Mouse (Mus musculus) heart, postnatal 25 days (tissue): ENCODE measurements around the gene Tcte3. TPM values are rescaled to one million over a fixed set of nuclear protein-coding genes. Genes with fewer than 3 reads are reported as not detected.
"Not testable (repeated sequence)": the region's sequence is repeated elsewhere in the genome, so short reads cannot be mapped to it uniquely, and the experiment has no call there.

Experiments
- DNase-seq: peaks from one replicate; pipeline ENCODE4 v3.0.0; 2022; ENCODE audit warnings: low spot score
- intact Hi-C: fragments of 180-260 bp; cut with DNase I; formaldehyde crosslinking; loops from one replicate; pipeline ENCODE4 v1.15.1; 2025
- total RNA-seq, 2 experiments: library from RNA; stranded (reverse); gene quantifications; 2 replicates each; pipeline ENCODE4 v1.2.3; 2021

Gene Tcte3
- not detected for total RNA-seq

DNA sequence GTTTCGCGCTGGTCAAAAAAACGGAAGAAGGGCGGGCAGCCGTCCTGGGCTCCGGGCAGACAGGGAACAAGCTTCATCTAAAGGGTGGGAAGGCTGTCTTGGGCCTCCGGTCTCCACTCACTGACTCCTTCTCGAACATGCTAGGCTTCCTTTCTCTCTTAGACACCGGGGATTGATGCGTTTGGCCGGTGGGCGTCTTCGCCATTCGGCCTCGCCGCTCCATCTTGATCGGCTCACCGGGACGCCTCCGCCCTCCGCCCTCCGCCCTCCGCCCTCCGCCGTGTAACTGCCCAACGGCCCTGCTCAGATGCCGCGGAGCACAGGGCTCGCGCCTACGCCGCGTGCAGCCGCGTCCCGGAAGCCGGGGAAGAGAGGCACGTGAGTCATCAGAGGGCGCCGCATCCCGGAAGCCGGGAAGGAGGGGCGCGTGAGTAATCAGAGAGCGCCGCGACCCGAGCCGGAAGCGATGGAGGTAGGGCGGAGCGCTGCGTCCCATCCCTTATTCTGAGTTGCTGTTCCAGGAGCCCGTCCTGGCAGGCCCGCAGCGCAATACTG lies at the start of gene Tcte3, which contains the start of the genes Ermard and Gm3448:
Gene Tcte3, minus strand, starts transcription at position 314 of the 555 bp plus-strand sequence.
Gene Ermard, plus strand, starts transcription at position 34 of the 555 bp plus-strand sequence.
Gene Gm3448, minus strand, starts transcription at position 363 of the 555 bp plus-strand sequence.
- intact Hi-C loops, result not testable (repeated sequence)

DNA sequence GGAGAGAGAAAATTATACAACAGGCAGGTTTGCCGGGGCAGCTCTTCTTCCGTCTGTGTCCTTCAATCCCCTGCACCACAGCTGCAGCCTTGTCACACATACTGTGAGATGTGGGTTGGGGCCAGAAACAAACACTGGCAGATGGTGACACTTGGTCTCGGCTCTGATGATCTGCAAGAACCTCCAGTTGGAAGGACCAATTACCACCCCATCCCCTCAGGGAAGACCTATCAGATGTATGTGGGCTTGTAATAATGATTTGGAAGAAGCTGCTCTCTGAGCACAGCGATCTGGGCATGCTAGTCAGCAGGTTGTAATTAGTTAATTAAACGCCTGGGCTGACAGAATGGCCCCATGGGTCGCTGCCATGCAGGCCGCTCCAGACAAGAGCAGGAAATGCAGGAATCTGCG lies 47.3 kb upstream of the Tcte3 start:
- intact Hi-C loops, result no loop called here
- DNase-seq, result no peak

More for the DNA sequence above, at the start of gene Tcte3, which contains the start of the genes Ermard and Gm3448:
- DNase-seq, result not testable (repeated sequence)

DNA sequence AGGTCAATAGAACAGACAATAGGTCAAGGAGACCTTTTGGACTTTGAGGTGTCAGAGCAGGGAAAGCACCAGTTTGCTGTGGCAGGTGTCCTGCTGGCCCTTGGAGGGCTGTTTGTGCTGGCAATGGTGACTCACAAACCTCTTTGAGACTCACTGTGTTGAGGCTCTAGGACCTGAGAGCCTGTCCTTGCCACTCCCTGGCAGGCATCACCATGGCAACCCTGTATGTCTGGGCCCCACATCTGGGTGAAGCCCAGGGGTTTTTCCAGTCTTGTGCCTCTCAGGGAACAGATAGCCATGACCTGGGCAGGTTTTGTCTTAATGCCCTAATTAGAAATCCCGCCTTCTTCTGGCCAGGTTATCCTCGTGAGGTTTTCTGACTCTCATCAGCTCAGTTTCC lies 46.9 kb upstream of the Tcte3 start:
- intact Hi-C loops, result no loop called here
- DNase-seq, result no peak

DNA sequence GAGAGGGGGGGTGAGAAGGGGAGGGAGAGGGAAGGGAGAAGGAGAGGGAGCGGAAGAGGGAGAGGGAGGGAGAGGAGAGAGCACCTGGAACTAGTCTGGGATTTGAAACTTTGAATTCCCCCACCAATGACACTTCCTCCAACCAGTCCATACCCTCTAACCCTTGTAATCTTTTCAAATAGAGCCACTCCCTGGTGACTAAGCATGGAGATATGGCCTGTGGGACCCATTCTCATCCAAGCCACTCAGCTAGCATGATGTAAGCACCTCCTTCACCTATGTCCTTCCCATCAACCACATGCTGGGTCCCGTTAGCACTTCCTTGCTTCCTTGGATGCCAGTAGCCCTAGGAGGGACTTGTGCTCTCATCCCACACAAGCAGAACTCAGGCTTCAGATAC lies 43.7 kb upstream of the Tcte3 start:
- intact Hi-C loops, result no loop called here
- DNase-seq, result no peak

DNA sequence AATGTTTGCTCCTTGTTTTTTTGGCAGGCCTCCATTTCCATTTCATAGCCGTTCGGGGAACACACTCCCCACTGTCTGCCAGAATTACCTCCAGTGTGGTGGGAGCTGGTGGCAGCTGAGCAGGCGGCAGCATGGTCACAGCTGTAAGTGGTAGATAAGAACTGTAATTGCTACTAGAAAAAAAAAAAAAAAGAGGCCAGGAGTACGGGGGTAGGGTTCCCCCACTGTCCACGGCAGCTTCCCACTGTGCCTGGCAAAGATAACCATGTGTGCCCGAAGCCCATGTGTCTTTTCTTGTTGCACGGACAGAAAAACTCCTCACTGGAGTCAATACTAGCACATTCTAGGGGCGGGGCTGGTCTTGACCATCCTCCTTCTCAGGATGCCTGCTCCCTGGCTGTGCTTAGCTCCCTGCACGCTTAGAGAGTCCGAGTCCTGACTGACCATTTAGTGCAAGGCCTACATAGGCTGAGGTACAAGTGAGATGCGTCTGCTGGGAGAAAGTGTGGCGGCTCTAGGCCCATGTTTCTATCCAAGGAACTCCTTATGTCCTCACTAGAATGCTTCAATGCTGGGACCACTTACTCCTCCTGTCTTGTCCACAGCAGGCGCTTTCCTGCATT lies 43.0 kb upstream of the Tcte3 start:
- intact Hi-C loops, result no loop called here
- no peak for DNase-seq

DNA sequence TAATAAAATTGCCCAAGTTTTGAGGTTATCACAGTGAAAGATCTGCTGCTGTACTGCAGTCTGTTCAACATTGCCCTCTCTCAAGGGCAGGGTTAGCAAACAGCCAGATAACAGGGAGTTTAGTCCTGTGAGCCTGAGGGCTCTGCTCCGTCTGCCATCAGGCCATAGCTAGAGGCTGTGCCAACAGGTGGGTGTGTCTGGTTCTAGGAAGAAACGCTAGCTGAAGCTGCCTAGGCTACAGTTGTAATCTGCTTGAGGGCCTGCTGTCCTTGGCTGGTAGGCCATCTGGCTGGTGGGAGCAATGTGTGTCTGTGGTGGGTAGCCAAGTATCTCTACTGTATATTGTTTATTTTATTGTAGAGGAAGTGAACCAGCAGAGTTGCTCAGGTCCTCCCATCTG lies 36.2 kb upstream of the Tcte3 start:
- intact Hi-C loops, result no loop called here

DNA sequence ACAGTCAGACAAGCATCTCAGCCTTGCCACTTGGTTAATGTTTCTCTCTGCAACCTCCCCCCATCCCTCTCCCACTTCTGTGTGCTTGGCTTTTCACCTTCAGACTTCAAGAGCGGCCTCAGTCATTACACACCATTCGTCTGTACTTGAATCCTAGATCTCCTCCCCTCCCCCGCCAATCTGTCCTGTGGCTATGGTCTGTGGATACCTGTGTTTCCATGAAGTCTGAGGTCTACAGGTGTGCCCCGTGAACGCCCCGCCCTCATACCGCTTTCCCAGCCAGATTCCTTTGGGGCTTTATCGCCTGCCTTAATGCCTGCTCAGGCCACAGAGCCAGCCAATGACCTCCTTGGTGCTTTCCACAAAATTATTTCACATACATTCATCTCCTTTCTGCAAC lies 33.7 kb upstream of the Tcte3 start:
- intact Hi-C loops, result no loop called here

More for the DNA sequence above, 36.2 kb upstream of the Tcte3 start:
- DNase-seq, result no peak

DNA sequence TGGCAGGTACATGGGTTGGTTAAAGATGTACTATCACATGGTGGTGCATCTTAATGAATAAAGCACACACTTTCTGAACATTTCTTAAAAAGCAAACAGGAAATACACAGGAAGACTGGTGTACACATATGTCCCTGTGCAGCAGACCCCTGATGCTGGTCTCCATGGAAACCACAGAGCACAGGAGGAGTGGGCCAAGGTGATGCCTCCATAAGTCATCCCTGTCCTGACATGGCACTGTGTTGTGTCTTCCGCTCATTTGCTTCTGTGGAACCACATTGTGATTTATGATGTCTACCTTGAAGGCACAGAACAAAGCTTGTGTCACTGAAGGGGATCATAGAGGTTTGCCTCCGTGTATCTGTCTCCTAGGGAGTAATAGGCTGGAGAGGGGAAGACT lies 30.9 kb upstream of the Tcte3 start:
- intact Hi-C loops, result loop anchor here (5.0 kb wide), 1 partner anchor 55 kb away; no protein-coding TSS in a partner anchor
- no peak for DNase-seq

More for the DNA sequence above, 33.7 kb upstream of the Tcte3 start:
- no peak for DNase-seq

DNA sequence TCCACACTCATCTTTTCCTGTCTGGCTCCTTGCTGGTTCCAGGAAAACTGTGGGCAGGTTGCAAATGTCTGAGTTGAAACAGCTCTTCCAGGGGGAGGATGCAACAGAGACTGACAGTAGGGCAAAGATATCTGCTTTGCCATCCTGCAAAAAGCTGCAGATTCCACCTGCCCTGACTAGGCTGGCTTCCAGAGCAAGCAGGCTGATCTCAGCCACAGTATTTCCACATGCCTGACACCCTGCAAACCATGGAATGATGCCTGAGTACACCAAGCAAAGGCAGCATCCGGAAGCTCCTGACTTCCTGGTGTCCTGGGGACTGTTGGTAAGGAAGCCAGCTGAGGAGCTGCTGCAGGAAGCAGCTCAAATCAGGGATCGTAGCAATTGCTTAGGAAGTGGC lies 27.8 kb upstream of the Tcte3 start:
- DNase-seq, result no peak
- intact Hi-C loops, result loop anchor here (5.0 kb wide), 2 partner anchors 123 to 218 kb away; no protein-coding TSS in a partner anchor

DNA sequence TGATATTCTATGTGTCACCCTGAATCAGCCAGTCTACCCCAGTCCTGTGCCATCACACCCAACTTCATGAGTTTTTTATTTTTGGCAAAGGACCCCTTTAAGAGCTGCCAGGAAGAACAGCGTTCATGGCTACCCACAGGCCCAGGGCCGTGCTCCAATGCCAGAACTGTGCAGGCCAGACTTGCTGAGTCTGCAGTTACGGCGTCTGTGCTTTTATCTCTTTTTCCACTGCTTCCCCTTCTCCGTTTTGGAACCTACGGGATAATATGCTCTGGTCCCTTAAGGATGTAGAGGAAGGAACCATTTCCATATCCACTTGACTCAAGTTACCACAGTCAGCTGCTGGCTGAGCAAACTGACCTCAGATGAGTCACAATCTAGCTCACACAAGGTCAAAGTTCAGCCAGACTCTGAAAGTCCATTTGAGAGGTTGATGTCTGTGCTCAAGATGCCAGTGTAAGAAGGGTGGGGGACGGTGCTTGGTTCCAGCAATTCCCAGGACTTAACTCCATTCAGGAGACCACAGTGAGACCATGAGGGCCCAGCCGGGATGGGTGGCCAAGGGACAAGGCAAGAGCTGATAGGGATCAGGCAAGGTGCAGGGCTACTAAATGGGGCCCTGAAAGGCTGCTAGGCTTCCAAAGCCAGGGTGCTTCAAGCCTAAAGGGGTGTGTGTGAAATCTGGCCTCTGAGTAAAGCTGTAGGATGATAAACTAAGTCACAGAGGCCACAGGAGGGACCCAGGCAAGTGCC lies 26.9 kb upstream of the Tcte3 start:
- DNase-seq, result no peak
- intact Hi-C loops, result loop anchor here (5.0 kb wide), 2 partner anchors 124 to 219 kb away; no protein-coding TSS in a partner anchor

DNA sequence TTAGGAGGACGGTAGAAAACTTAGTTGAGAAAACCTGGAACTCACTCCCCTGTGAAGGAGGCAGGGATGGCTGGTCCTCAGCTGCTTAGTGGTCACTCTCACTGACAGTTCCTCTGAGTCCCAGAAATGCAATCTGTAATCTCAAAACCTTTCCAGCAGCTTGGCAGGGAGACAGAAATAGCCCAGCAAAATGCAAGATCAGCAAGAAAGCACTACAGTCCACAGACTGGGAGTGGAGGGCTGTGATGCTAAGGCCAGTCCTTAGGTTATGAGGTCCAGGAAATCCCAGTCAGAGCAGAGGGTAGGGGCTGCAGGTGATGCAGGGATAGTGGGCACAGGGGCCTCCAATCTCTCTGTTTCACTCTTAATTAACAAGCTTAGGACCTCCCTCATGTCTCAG lies 25.6 kb upstream of the Tcte3 start:
- no peak for DNase-seq
- intact Hi-C loops, result loop anchor here (5.0 kb wide), 2 partner anchors 125 to 220 kb away; no protein-coding TSS in a partner anchor

DNA sequence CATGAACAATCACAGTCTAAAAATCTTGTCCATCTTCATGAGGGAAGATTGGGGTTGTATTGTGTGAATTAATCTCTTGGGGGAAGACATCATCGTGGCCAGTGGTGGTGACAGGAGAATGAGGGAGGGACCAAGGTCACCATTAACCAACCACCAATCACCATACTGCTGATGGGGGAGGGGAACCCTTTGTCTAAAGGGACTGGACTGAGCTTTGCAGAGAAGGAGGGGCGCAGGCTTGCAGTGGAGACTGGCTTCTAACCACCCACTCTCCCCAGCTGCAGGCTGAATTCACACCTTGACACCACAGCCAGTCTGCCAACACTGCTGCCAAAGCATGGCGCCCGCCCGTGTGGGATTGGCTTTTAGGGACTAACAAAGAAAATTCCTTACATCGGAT lies 24.8 kb upstream of the Tcte3 start:
- DNase-seq, result no peak
- intact Hi-C loops, result loop anchor here (5.0 kb wide), 2 partner anchors 126 to 221 kb away; no protein-coding TSS in a partner anchor

DNA sequence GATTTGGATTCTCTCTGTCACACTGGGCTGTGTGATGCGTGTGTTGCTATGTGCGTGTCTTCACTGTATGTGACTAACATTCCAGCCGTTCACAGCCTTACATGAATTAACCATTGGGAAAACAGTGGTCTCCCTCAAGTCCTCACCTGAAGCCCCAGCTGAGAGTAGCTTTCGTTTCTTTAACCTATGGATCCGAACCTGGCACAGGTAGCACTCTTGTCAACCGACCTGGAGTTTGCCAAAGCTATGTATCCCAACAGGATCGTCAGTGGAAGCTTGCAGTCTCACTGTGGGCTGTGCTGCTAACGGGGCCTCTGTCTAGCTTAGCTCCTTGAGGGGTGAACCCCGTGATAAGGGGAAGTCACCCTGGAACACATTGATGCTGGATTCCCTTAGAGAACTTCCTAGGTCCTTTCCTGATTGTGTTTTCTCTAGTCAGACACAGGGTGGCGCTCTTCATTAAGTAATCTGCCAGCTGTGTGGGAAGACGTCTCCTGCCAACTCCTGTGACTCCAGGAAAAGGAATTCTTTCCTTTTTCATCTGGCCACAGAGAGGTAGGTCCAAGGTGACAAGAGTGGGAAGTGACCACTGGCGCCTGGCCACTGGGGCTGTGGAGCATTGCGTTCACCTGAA lies 24.2 kb upstream of the Tcte3 start:
- no peak for DNase-seq
- intact Hi-C loops, result loop anchor here (1.0 to 5.0 kb wide), 4 partner anchors 127 to 402 kb away; no protein-coding TSS in a partner anchor

DNA sequence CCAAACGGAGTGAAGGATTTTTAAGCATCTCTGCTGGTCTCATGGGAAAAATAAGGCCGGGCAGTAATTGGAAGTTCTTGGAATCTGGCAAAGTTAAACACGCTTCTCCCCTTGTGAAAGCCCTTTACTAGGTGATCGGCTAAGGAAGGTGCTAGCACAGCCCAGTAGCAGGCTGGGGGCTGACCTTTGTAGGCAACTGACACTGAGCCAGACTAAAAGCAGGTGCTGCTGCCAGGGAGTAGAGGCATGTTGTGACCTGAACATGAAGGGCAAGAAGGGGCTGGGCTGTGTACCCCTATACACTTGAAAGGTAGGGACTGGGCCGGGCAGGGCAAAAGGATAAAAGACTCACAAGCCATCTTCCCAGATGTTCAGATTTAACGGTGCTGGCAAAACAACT lies 19.1 kb upstream of the Tcte3 start:
- DNase-seq, result no peak

DNA sequence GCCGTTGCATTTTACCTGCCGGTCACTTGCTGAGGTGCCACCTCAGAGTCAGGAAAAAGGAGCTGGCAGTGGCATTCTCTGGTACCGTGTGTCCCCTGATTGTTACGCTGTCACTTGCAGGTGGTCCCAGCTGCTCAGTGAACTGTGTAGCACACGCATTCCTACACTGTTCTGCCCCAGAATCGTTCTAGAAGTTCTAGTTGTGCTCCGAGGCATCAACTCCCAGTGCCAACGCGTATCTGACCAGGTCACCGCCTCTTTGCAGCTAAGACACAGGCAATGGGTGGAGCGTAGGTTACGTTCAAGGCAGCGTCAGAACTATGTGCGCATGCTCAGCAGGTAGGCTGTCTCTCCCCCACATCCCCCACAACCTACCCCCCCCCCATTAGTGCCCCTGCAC lies 18.4 kb upstream of the Tcte3 start:
- no peak for DNase-seq
- intact Hi-C loops, result no loop called here

More for the DNA sequence above, 19.1 kb upstream of the Tcte3 start:
- intact Hi-C loops, result no loop called here

DNA sequence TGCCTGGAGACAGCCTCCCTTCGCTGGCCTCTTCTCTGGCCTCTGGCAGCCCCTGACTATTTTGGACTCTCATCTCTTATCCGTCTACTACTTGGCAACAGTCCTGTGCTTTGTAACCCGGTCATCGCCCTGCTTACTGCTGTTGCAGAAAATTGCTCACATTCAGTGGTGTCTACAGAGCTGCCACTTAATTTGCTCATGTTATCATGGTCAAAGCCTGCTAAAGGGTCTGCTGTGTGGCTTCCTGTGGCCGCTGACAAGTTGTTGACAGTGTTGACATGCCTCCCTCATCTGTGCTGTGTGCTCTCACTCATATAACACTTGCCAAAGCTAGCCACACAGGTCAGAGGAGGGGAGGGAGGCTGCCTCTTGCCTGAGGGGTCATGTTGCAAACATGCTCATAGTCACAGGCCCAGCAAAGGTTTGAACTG lies 16.9 kb upstream of the Tcte3 start:
- no peak for DNase-seq
- intact Hi-C loops, result no loop called here

DNA sequence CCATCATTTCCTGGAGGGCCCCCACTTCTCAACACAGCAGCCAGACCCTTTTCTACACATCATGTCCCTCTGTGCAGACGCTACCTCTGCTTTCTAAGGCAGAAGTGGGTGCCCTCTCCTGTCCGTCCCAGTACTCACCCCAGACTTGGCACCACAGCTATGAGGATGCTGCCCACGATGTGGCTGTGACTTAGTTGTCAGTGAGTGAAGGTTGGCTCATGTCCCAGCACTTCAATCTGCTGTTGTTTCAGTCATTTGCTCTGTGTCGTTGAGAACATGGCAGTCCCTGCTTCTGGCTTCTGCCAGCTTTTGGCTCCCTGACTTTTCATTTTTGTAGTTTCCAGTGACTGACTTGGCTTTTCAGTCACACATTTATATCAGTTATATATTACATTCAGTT lies 14.6 kb upstream of the Tcte3 start:
- intact Hi-C loops, result no loop called here
- no peak for DNase-seq

DNA sequence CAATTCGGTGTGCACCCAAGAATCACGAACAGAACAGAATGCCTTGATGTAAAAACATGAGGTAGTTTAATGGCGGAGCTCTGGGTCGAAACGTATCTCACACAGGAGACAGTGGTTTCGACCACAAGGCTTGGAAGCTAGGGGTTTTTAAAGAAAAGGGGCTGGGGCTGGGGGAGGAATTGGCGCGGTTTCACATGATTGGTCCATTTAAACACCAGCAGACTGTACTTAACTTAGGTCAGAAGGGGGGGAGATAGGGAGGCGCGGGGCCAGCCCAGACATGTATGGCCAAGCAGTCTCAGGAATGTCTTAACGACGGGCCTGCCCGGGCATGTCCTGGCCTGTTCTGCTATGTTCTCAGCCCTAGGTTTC lies 12.5 kb upstream of the Tcte3 start:
- intact Hi-C loops, DNase-seq: not testable (repeated sequence)

DNA sequence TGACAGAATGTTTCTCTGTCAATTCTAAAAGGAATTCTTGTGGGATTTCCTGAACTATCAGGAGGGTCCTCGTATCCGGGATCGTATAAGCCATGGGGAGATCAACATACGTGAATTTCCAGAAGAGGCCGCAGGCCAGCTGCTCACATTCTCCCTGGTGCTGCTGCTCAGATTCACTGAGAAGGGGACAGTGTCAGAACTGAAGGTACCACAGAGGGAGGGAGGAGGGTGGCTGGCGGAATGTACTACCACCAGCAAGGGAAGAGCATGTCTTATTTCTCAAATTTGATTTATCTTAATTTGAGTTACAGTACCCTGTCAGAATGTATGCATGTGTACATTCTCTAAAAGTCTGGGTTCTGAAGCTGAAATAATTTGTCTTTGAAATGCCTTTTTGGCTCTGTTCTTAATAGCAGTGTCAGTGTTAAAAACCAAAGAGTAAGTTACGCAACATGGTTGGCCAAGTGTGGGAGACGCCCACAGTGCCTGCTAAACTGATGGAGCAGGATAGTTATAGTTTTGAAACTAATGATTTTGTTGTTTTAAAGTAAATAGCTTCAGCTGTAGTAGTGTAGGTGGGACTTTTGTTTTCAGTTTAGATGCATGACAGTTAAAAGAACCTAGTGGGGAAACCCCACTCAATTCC lies 12.0 kb upstream of the Tcte3 start:
- intact Hi-C loops, result not testable (repeated sequence)

DNA sequence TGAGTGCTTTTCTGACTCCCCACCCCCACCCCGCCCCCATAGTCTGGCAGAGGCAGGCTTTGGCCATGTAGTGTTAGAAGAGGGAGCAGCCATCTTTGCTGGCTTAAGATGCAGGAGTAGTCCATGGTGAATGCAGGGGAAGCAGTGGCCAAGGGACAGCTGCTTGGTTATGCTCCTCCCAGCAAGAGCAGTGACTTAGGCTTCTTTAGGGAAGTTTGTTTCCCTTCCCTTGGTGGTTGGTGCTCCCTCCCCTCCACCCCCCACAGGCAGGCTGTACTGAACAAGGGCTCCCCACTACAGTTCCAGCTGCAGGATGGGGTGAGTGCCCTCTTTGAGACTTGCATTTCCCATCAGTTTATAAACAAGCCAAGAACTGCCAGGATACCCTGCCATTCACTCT lies 11.5 kb upstream of the Tcte3 start:
- intact Hi-C loops, DNase-seq: not testable (repeated sequence)

More for the DNA sequence above, 12.0 kb upstream of the Tcte3 start:
- DNase-seq, result not testable (repeated sequence)
